19 mouse cellular contexts compared by ENCODE assay signal in genomic region chr6:7778642-7779404, GRCm38 (mm10).
DNase-seq lines count a peak whose midpoint lies in the region; ATAC-seq and TF ChIP-seq lines count a peak whose summit lies in the region.
"Had no signal": no experiment of that assay in that cellular context is flagged by ENCODE, and none has a peak within 500 bp of the region (broad histone marks: within the 10 kb centered on the region; RNA-seq: fewer than 3 reads in every experiment).

No protein-coding gene starts in this region.

- no peak overlapping the region for H3K9ac ChIP-seq in liver, embryonic 16.5 days (ENCODE audit: low read depth, low read length)
- H3K9ac ChIP-seq: heart, embryonic 15.5 days; hindbrain, embryonic 12.5 days; intestine, embryonic 15.5 days had no signal

- ATAC-seq in erythroblast, adult 5-6 weeks (replicated peaks; ENCODE audit: low FRiP score, poor library complexity, severe bottlenecking), result peak; percentile 65
- ATAC-seq in liver, embryonic 16.5 days (ENCODE audit: low read depth), result peak; percentile 70
- ATAC-seq: intestine, embryonic 15.5 days had no signal

- no peaks in the 10 kb centered on the region for H3K9me3 ChIP-seq in liver, embryonic 16.5 days (replicated peaks; ENCODE audit: control insufficient read depth, low read length)
- H3K9me3 ChIP-seq: heart, embryonic 15.5 days; hindbrain, embryonic 12.5 days; intestine, embryonic 15.5 days; limb, embryonic 10.5 days had no signal

- no peak for DNase-seq in layer of hippocampus, adult 2 months (ENCODE audit: low spot score in 2 of 2)
- DNase-seq in layer of hippocampus, adult 9-11 months, result no peak
- DNase-seq in MEL-GATA-1-ER (ENCODE audit: extremely low read depth, low read depth), result peak; percentile 78
- DNase-seq in heart, adult 11 months, result no peak
- no peak for DNase-seq in kidney, postnatal 4 days
- no peak for DNase-seq in left cerebral cortex, adult 2 months (ENCODE audit: extremely low spot score in 1 of 2, low spot score in 2 of 2)
- DNase-seq: adrenal gland, adult 2 months; cerebellum, postnatal 10 days; layer of hippocampus, postnatal 36 days; right cerebral cortex, postnatal 14 days; thymus, adult 2 months had no signal

- H3K4me3 ChIP-seq in layer of hippocampus, adult 2 months, result no peak overlapping the region
- no peak overlapping the region for H3K4me3 ChIP-seq in liver, embryonic 16.5 days (ENCODE audit: low read depth, low read length)
- H3K4me3 ChIP-seq in left cerebral cortex, adult 2 months, result no peak overlapping the region
- H3K4me3 ChIP-seq: heart, embryonic 15.5 days; hindbrain, embryonic 12.5 days; intestine, embryonic 15.5 days; limb, embryonic 10.5 days had no signal

- intact Hi-C loops in left cerebral cortex, adult 2 months (cut with DNase I), result no loop called here

- peaks cover 21% of the 10 kb centered on the region for H3K4me1 ChIP-seq in liver, embryonic 16.5 days (ENCODE audit: control insufficient read depth, low read depth, low read length)
- H3K4me1 ChIP-seq: hindbrain, embryonic 12.5 days; intestine, embryonic 15.5 days; limb, embryonic 10.5 days had no signal

- TF ChIP-seq CTCF in layer of hippocampus, adult 2 months (conservative IDR thresholded peaks at IDR 0.05), result 0 out of 2 replicates have a peak, but pooled peaks have one; percentile 6
- no peak for TF ChIP-seq CTCF in left cerebral cortex, adult 2 months (IDR thresholded peaks at IDR 0.05)

- no peaks in the 10 kb centered on the region for H3K27me3 ChIP-seq in liver, embryonic 16.5 days (ENCODE audit: control insufficient read depth, insufficient read depth, low read depth, low read length)
- H3K27me3 ChIP-seq: heart, embryonic 15.5 days; hindbrain, embryonic 12.5 days; intestine, embryonic 15.5 days had no signal

- peak overlapping the region; percentile 36; the same call in 1 of the 2 replicates for H3K4me2 ChIP-seq in liver, embryonic 16.5 days (ENCODE audit: low read depth, low read length)
- H3K4me2 ChIP-seq: heart, embryonic 15.5 days; hindbrain, embryonic 12.5 days; intestine, embryonic 15.5 days; midbrain, embryonic 11.5 days had no signal

- WGBS in liver, embryonic 16.5 days (ENCODE audit: insufficient replicate concordance), result 26% methylated on average over 7 of the region's 7 CpGs

- H3K36me3 ChIP-seq in liver, embryonic 16.5 days (ENCODE audit: control insufficient read depth, insufficient read depth), result no peaks in the 10 kb centered on the region
- H3K36me3 ChIP-seq: heart, embryonic 15.5 days; hindbrain, embryonic 12.5 days; intestine, embryonic 15.5 days; limb, embryonic 10.5 days had no signal

- peak overlapping the region; percentile 67 for H3K27ac ChIP-seq in layer of hippocampus, adult 2 months
- H3K27ac ChIP-seq in liver, embryonic 16.5 days (ENCODE audit: low read length), result peak overlapping the region; percentile 51
- no peak overlapping the region for H3K27ac ChIP-seq in left cerebral cortex, adult 2 months
- H3K27ac ChIP-seq: heart, embryonic 15.5 days; hindbrain, embryonic 12.5 days; intestine, embryonic 15.5 days; kidney, postnatal 0 days; limb, embryonic 10.5 days had no signal
